Mouse (Mus musculus): Measurements from ENCODE around the gene Doc2g. TPM values are rescaled to one million over a fixed set of nuclear protein-coding genes. Genes with fewer than 3 reads are reported as not detected.

Gene Doc2g
- polyA plus RNA-seq, 1 experiment from 2014 or later, result 3.8 TPM

GRCm38 (mm10) chr19:4003641-4004040, 528 bp downstream of the Doc2g start:
- 63% methylated on average over 12 of the region's 12 CpGs for WGBS
- no peak overlapping the region for H3K4me2 ChIP-seq (ENCODE audit: low read depth, low read length)
- H3K4me1 ChIP-seq (replicated peaks; ENCODE audit: control insufficient read depth, insufficient read depth, low read length), result peaks cover 14% of the 10 kb centered on the region; the same call in 1 of the 2 replicates
- no peaks in the 10 kb centered on the region for H3K27me3 ChIP-seq (ENCODE audit: control insufficient read depth, insufficient read depth, low read depth, low read length)
- no peak for ATAC-seq (ENCODE audit: low read depth)
- H3K9ac ChIP-seq (ENCODE audit: low read length), result no peak overlapping the region
- no peak overlapping the region for H3K4me3 ChIP-seq (ENCODE audit: low read length)
- no peaks in the 10 kb centered on the region for H3K9me3 ChIP-seq (ENCODE audit: control insufficient read depth, low read length)
- H3K36me3 ChIP-seq (ENCODE audit: control insufficient read depth, insufficient read depth, low read length), result peaks cover 17% of the 10 kb centered on the region
- no peak overlapping the region for H3K27ac ChIP-seq (ENCODE audit: low read length)

DNA sequence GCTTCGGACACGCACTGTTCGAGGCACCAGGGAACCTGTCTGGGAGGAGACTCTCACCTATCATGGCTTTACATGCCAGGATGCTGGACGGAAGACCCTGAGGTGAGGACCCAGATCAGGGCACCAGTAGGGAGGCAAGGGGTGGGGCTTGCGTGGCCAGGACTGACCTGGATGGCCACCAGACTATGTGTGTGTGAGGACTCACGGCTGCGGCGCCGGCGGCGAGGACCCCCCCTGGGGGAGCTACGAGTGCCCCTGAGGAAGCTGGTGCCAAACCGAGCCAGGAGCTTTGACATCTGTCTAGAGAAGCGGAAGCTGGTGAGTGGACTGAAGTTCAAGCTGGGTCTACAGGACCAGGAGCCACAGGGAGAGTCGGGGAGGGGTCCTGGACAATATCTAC, 1.2 kb downstream of the Doc2g start:
- Histone ChIP-seq H3K36me3 (ENCODE audit: control insufficient read depth, insufficient read depth, low read length) (peaks cover 19% of the 10 kb centered on the region), H3K27ac (ENCODE audit: low read length) (no peak overlapping the region), H3K4me2 (ENCODE audit: low read depth, low read length) (no peak overlapping the region), H3K4me3 (ENCODE audit: low read length) (no peak overlapping the region), H3K27me3 (ENCODE audit: control insufficient read depth, insufficient read depth, low read depth, low read length) (no peaks in the 10 kb centered on the region), H3K9ac (ENCODE audit: low read length) (no peak overlapping the region), H3K4me1 (replicated peaks; ENCODE audit: control insufficient read depth, insufficient read depth, low read length) (peaks cover 13% of the 10 kb centered on the region; the same call in 1 of the 2 replicates), H3K9me3 (ENCODE audit: control insufficient read depth, low read length) (no peaks in the 10 kb centered on the region)
- ATAC-seq (ENCODE audit: low read depth), result no peak
- 81% methylated on average over 15 of the region's 15 CpGs for WGBS

- peaks cover 25% of the 10 kb centered on the region for H3K36me3 ChIP-seq (ENCODE audit: control insufficient read depth, insufficient read depth, low read length)
- no peaks in the 10 kb centered on the region for H3K9me3 ChIP-seq (ENCODE audit: control insufficient read depth, low read length)
- no peaks in the 10 kb centered on the region for H3K27me3 ChIP-seq (ENCODE audit: control insufficient read depth, insufficient read depth, low read depth, low read length)
- 85% methylated on average over 9 of the region's 9 CpGs for WGBS
- H3K4me1 ChIP-seq (replicated peaks; ENCODE audit: control insufficient read depth, insufficient read depth, low read length), result peaks cover 8% of the 10 kb centered on the region; the same call in 1 of the 2 replicates
- H3K4me2 ChIP-seq (ENCODE audit: low read depth, low read length), result no peak overlapping the region
- no peak overlapping the region for H3K4me3 ChIP-seq (ENCODE audit: low read length)
- no peak for ATAC-seq (ENCODE audit: low read depth)
- no peak overlapping the region for H3K27ac ChIP-seq (ENCODE audit: low read length)
- H3K9ac ChIP-seq (ENCODE audit: low read length), result no peak overlapping the region
Measured at GRCm38 (mm10) chr19:4005091-4005490, 2.0 kb downstream of the Doc2g start.

- H3K9ac ChIP-seq (ENCODE audit: low read length), result no peak overlapping the region
- no peak overlapping the region for H3K27ac ChIP-seq (ENCODE audit: low read length)
- no peak overlapping the region for H3K4me3 ChIP-seq (ENCODE audit: low read length)
- WGBS, result 92% methylated on average over 8 of the region's 8 CpGs
- ATAC-seq (ENCODE audit: low read depth), result no peak
- H3K9me3 ChIP-seq (ENCODE audit: control insufficient read depth, low read length), result no peaks in the 10 kb centered on the region
- H3K27me3 ChIP-seq (ENCODE audit: control insufficient read depth, insufficient read depth, low read depth, low read length), result no peaks in the 10 kb centered on the region
- H3K4me1 ChIP-seq (replicated peaks; ENCODE audit: control insufficient read depth, insufficient read depth, low read length), result peaks cover 6% of the 10 kb centered on the region; the same call in 1 of the 2 replicates
- H3K4me2 ChIP-seq (ENCODE audit: low read depth, low read length), result no peak overlapping the region
- H3K36me3 ChIP-seq (ENCODE audit: control insufficient read depth, insufficient read depth, low read length), result peaks cover 25% of the 10 kb centered on the region
Measured at GRCm38 (mm10) chr19:4005971-4006370, 2.9 kb downstream of the Doc2g start.

- no peak overlapping the region for H3K9ac ChIP-seq (ENCODE audit: low read length)
- WGBS, result 92% methylated on average over 5 of the region's 5 CpGs
- no peak for ATAC-seq (ENCODE audit: low read depth)
- peaks cover 8% of the 10 kb centered on the region for H3K4me1 ChIP-seq (replicated peaks; ENCODE audit: control insufficient read depth, insufficient read depth, low read length)
- H3K27ac ChIP-seq (ENCODE audit: low read length), result no peak overlapping the region
- H3K36me3 ChIP-seq (ENCODE audit: control insufficient read depth, insufficient read depth, low read length), result peaks cover 25% of the 10 kb centered on the region
- H3K27me3 ChIP-seq (ENCODE audit: control insufficient read depth, insufficient read depth, low read depth, low read length), result no peaks in the 10 kb centered on the region
- no peak overlapping the region for H3K4me2 ChIP-seq (ENCODE audit: low read depth, low read length)
- H3K4me3 ChIP-seq (ENCODE audit: low read length), result no peak overlapping the region
- H3K9me3 ChIP-seq (ENCODE audit: control insufficient read depth, low read length), result no peaks in the 10 kb centered on the region
Measured at GRCm38 (mm10) chr19:4011086-4011485, 8.0 kb downstream of the Doc2g start.

- H3K4me3 ChIP-seq (ENCODE audit: low read length), result peak within 1 kb of the TSS; percentile 93
- peak; percentile 100 for ATAC-seq (ENCODE audit: low read depth)
- 0% methylated on average over 45 of the region's 45 CpGs for WGBS
- no peaks in the 10 kb centered on the region for H3K9me3 ChIP-seq (ENCODE audit: control insufficient read depth, low read length)
- peaks cover 17% of the 10 kb centered on the region for H3K36me3 ChIP-seq (ENCODE audit: control insufficient read depth, insufficient read depth, low read length)
- peak within 1 kb of the TSS; percentile 74 for H3K4me2 ChIP-seq (ENCODE audit: low read depth, low read length)
- H3K4me1 ChIP-seq (replicated peaks; ENCODE audit: control insufficient read depth, insufficient read depth, low read length), result peaks cover 8% of the 10 kb centered on the region
- H3K9ac ChIP-seq (ENCODE audit: low read length), result peak within 1 kb of the TSS; percentile 87
- no peaks in the 10 kb centered on the region for H3K27me3 ChIP-seq (ENCODE audit: control insufficient read depth, insufficient read depth, low read depth, low read length)
- H3K27ac ChIP-seq (ENCODE audit: low read length), result peak within 1 kb of the TSS; percentile 45; the same call in 1 of the 2 replicates
Measured at GRCm38 (mm10) chr19:4012432-4013022, 9.4 kb downstream of the Doc2g start, which contains the start of gene Ndufv1. TSS of gene Ndufv1 (minus strand) at chr19:4012806.

- H3K27ac ChIP-seq (ENCODE audit: low read length), result 0 out of 2 replicates have a peak overlapping the region, but pooled peaks have one; percentile 10
- peaks cover 8% of the 10 kb centered on the region for H3K4me1 ChIP-seq (replicated peaks; ENCODE audit: control insufficient read depth, insufficient read depth, low read length)
- peak overlapping the region; percentile 64 for H3K9ac ChIP-seq (ENCODE audit: low read length)
- peak overlapping the region; percentile 55 for H3K4me2 ChIP-seq (ENCODE audit: low read depth, low read length)
- ATAC-seq (ENCODE audit: low read depth), result peak; percentile 18
- 12% methylated on average over 9 of the region's 9 CpGs for WGBS
- H3K4me3 ChIP-seq (ENCODE audit: low read length), result peak overlapping the region; percentile 93
- H3K9me3 ChIP-seq (ENCODE audit: control insufficient read depth, low read length), result no peaks in the 10 kb centered on the region
- H3K36me3 ChIP-seq (ENCODE audit: control insufficient read depth, insufficient read depth, low read length), result peaks cover 12% of the 10 kb centered on the region
- H3K27me3 ChIP-seq (ENCODE audit: control insufficient read depth, insufficient read depth, low read depth, low read length), result no peaks in the 10 kb centered on the region
Measured at GRCm38 (mm10) chr19:4013066-4013465, 10.0 kb downstream of the Doc2g start.

DNA sequence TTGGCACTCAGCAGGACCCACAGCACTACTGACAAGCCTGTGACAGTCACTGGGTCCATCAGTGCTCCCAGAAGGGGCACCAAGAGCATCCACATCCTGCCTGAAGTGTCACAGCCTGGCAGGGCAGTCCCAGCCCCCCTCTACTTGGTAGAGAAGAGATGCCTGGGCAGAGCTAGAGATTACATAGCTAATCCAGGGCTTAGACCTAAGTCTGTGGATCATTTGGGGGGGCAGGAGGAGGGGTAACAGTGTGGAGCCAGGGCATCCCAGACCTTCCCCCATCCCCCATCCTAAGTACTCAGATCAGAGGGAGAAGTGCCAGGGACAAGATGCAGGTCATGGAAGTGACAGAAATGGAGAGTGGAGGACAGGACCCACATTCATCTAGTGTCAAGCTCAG, 11.7 kb downstream of the Doc2g start:
- no peak for ATAC-seq (ENCODE audit: low read depth)
- Histone ChIP-seq H3K27ac (ENCODE audit: low read length) (no peak overlapping the region), H3K4me3 (ENCODE audit: low read length) (no peak overlapping the region), H3K4me2 (ENCODE audit: low read depth, low read length) (no peak overlapping the region), H3K27me3 (ENCODE audit: control insufficient read depth, insufficient read depth, low read depth, low read length) (no peaks in the 10 kb centered on the region), H3K9me3 (ENCODE audit: control insufficient read depth, low read length) (no peaks in the 10 kb centered on the region), H3K4me1 (replicated peaks; ENCODE audit: control insufficient read depth, insufficient read depth, low read length) (peaks cover 10% of the 10 kb centered on the region), H3K36me3 (ENCODE audit: control insufficient read depth, insufficient read depth, low read length) (peaks cover 3% of the 10 kb centered on the region), H3K9ac (ENCODE audit: low read length) (no peak overlapping the region)

- H3K9me3 ChIP-seq (ENCODE audit: control insufficient read depth, low read length), result no peaks in the 10 kb centered on the region
- 53% methylated on average over 5 of the region's 5 CpGs for WGBS
- no peak for ATAC-seq (ENCODE audit: low read depth)
- no peak overlapping the region for H3K4me2 ChIP-seq (ENCODE audit: low read depth, low read length)
- no peak overlapping the region for H3K4me3 ChIP-seq (ENCODE audit: low read length)
- H3K4me1 ChIP-seq (replicated peaks; ENCODE audit: control insufficient read depth, insufficient read depth, low read length), result peaks cover 10% of the 10 kb centered on the region
- H3K9ac ChIP-seq (ENCODE audit: low read length), result no peak overlapping the region
- H3K27ac ChIP-seq (ENCODE audit: low read length), result no peak overlapping the region
- H3K27me3 ChIP-seq (ENCODE audit: control insufficient read depth, insufficient read depth, low read depth, low read length), result no peaks in the 10 kb centered on the region
- H3K36me3 ChIP-seq (ENCODE audit: control insufficient read depth, insufficient read depth, low read length), result no peaks in the 10 kb centered on the region
Measured at GRCm38 (mm10) chr19:4015635-4016034, 12.5 kb downstream of the Doc2g start.

Measured in lung, embryonic 16.5 days (tissue).